Mouse (Mus musculus) neural tube, embryonic 15.5 days (tissue): Measurements from ENCODE around the gene Chrna1. TPM values are rescaled to one million over a fixed set of nuclear protein-coding genes. Genes with fewer than 3 reads are reported as not detected.
A peak's percentile ranks its signal among the peaks of the same experiment; 100 is the strongest.

Experiments
- ATAC-seq: fragments of 200-750 bp; cut with Nextera tagmentation; 2 replicates; pipeline ENCODE4 v1.8.0; 2017; ENCODE audit warnings: mild to moderate bottlenecking, moderate TSS enrichment, moderate library complexity; ENCODE audit not compliant: low FRiP score
- H3K27ac ChIP-seq: fragments of 300-500 bp; sonication (generic); replicated peaks from 2 replicates; pipeline ENCODE4 v1.5.1; 2015; ENCODE audit warnings: mild to moderate bottlenecking, inconsistent platforms
- H3K27me3 ChIP-seq: fragments of 300-500 bp; sonication (generic); replicated peaks from 2 replicates; pipeline ENCODE4 v1.6.1; 2015; ENCODE audit warnings: inconsistent platforms
- H3K36me3 ChIP-seq: fragments of 300-500 bp; sonication (generic); 2 replicates; pipeline ENCODE4 v1.6.1; 2015; ENCODE audit warnings: inconsistent platforms
- H3K4me1 ChIP-seq: fragments of 300-500 bp; sonication (generic); 2 replicates; pipeline ENCODE4 v1.6.1; 2015; ENCODE audit warnings: inconsistent platforms
- H3K4me2 ChIP-seq: fragments of 300-500 bp; sonication (generic); 2 replicates; pipeline ENCODE4 v1.6.1; 2015; ENCODE audit warnings: inconsistent platforms, mild to moderate bottlenecking, moderate library complexity
- H3K4me3 ChIP-seq: fragments of 300-500 bp; sonication (generic); replicated peaks from 2 replicates; pipeline ENCODE4 v1.5.1; 2015; ENCODE audit warnings: mild to moderate bottlenecking, inconsistent platforms
- H3K9ac ChIP-seq: fragments of 300-500 bp; sonication (generic); replicated peaks from 2 replicates; pipeline ENCODE4 v1.6.1; 2015; ENCODE audit warnings: mild to moderate bottlenecking, inconsistent platforms
- H3K9me3 ChIP-seq: fragments of 300-500 bp; sonication (generic); replicated peaks from 2 replicates; pipeline ENCODE4 v1.6.1; 2016; ENCODE audit warnings: inconsistent platforms
- WGBS: fragments of 180-500 bp; shearing (Covaris S2); methylation state at CpG from one replicate; pipeline ENCODE4 v1.1.7; 2015; ENCODE audit warnings: mixed read lengths; 5-methylcytosine and 5-hydroxymethylcytosine counted together
- polyA plus RNA-seq: library from polyadenylated mRNA; unstranded; fragments of >200 nt; fragmentation: Nextera tagmentation; extraction: Ambion mirVana; gene quantifications from 2 replicates; pipeline ENCODE4 v1.2.1, GENCODE M21; 2015

Chrna1 gene
- polyA plus RNA-seq, 1 experiment from 2014 or later, result 0.73 TPM

GRCm38 (mm10) chr2:73590106-73590505 is 10.0 kb upstream of the Chrna1 start:
- no peaks in the 10 kb centered on the region for H3K27me3 ChIP-seq
- H3K9ac ChIP-seq, result peak overlapping the region; percentile 26; the same call in 1 of the 2 replicates
- ATAC-seq, result no peak
- H3K4me1 ChIP-seq, result peaks cover 25% of the 10 kb centered on the region
- peak overlapping the region; percentile 19 for H3K4me3 ChIP-seq
- H3K9me3 ChIP-seq, result no peaks in the 10 kb centered on the region
- peak overlapping the region; percentile 52 for H3K4me2 ChIP-seq
- H3K36me3 ChIP-seq, result no peaks in the 10 kb centered on the region
- no peak overlapping the region for H3K27ac ChIP-seq
- 9% methylated on average over 12 of the region's 12 CpGs for WGBS

DNA sequence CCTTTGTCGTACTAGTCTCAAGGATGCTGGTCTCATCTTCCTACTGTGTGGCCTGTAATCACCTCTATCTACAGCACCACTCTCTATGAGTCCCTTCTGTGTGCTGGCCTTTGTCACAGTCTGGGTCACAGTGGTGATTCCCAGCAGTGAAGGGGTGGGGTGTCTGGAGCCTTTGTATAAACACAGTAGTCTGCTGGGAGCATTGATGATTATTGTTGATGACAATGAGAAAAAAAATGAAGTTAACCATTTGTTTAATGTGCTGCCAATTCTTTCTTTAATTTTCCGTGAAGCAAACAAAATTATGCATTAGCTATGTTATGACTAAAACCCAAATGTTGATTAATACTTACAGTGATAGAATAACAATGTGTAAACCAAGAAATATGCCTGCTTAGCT is 8.8 kb upstream of the Chrna1 start:
- Histone ChIP-seq H3K4me3 (no peak overlapping the region), H3K4me1 (peaks cover 29% of the 10 kb centered on the region), H3K36me3 (no peaks in the 10 kb centered on the region), H3K4me2 (no peak overlapping the region), H3K27me3 (no peaks in the 10 kb centered on the region), H3K27ac (no peak overlapping the region), H3K9me3 (no peaks in the 10 kb centered on the region), H3K9ac (no peak overlapping the region)
- WGBS, result 68% methylated on average over 2 of the region's 2 CpGs
- ATAC-seq, result no peak

DNA sequence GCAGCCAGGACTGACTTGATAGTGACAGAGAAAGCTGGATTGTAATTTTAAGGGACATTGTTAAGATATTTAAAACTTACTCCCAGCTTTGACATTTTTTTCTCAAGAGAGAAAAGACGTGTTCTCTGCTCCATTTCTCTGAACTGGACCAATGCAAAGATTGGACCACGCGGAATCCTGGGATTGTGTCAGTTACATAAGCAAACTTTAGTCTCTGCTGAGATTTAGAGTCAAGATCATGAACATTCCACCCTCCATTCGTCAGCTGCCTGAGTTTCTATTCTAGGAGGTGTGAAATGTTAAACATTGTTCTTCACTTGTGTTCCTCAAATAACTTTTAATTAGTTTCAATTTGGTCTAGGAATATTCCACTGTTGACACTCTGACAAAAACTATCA is 7.0 kb upstream of the Chrna1 start:
- no peak for ATAC-seq
- Histone ChIP-seq H3K27ac (no peak overlapping the region), H3K9me3 (no peaks in the 10 kb centered on the region), H3K36me3 (no peaks in the 10 kb centered on the region), H3K4me3 (no peak overlapping the region), H3K4me2 (no peak overlapping the region), H3K9ac (no peak overlapping the region), H3K27me3 (0 out of 2 replicates have a peak, but pooled peaks cover 4% of the 10 kb centered on the region), H3K4me1 (peaks cover 29% of the 10 kb centered on the region)
- WGBS, result 61% methylated on average over 4 of the region's 4 CpGs

DNA sequence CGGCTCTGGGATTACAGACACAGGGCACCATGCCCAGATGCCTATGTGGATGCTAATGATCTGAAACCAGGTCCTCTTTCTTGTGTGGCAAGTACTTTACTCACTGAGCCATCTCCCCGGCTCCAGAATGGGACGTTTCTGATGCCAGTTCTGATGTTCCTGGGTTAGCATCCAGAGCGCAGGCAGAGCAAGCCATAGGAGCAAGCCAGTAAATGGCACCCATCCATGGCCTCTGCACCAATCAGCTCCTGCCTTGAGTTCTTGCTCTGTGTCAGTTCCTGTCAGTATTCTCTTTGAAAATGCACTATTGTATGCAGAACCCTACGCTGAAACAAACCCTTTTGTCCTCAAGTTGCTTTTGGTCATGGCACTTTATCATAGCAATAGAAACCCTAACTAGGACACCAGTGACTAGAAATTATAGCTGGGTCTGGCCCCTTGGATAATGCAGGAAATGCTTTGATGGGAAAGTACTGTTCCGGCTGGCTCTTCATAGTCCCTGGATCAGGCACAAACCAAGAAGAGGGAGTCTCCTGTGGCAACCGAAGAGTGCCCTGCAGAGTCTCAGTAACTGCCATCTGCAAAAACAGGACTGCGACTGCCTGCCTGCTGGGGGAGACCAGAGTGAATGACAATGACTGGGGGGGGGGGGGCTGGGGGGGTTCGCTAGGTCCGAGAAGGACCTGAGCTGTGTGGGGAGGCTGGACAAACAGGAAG is 6.4 kb upstream of the Chrna1 start:
- Histone ChIP-seq H3K4me1 (peaks cover 29% of the 10 kb centered on the region), H3K9ac (no peak overlapping the region), H3K4me2 (no peak overlapping the region), H3K36me3 (no peaks in the 10 kb centered on the region), H3K9me3 (no peaks in the 10 kb centered on the region), H3K4me3 (no peak overlapping the region), H3K27ac (no peak overlapping the region), H3K27me3 (0 out of 2 replicates have a peak, but pooled peaks cover 4% of the 10 kb centered on the region)
- ATAC-seq, result no peak
- 42% methylated on average over 10 of the region's 10 CpGs for WGBS

DNA sequence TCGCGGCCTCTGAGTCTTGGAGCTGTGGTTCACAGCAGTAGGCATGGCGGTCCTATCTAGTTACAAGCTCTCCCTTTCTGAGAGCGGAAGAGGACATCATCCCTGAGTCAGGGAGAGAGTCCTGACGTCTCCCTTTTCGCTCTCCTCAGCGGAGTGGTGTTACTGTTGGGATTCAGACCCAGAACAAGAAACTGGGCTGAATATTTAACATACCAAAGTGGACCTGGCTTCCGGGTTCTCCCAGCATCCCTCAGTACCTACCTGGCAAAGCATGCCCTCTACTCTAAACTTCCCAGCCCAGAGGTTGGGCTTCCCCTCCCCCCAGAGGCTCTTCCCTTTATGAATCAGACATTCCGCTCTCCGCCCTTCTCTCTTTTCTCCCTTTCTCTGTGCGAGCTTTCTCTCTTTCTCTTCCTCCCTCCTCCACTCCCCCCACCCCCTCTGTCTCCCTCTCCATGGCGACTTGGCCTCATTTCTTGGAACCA is 5.3 kb upstream of the Chrna1 start:
- H3K4me2 ChIP-seq, result peak overlapping the region; percentile 61
- no peaks in the 10 kb centered on the region for H3K36me3 ChIP-seq
- no peaks in the 10 kb centered on the region for H3K9me3 ChIP-seq
- H3K9ac ChIP-seq, result peak overlapping the region; percentile 26; the same call in 1 of the 2 replicates
- 12% methylated on average over 12 of the region's 12 CpGs for WGBS
- peaks cover 23% of the 10 kb centered on the region for H3K4me1 ChIP-seq
- 0 out of 2 replicates have a peak, but pooled peaks cover 4% of the 10 kb centered on the region for H3K27me3 ChIP-seq
- peak; percentile 52; the same call in 1 of the 2 replicates for ATAC-seq
- peak overlapping the region; percentile 41 for H3K4me3 ChIP-seq
- H3K27ac ChIP-seq, result no peak overlapping the region

GRCm38 (mm10) chr2:73584645-73585346 is 4.7 kb upstream of the Chrna1 start:
- H3K9ac ChIP-seq, result peak overlapping the region; percentile 26
- H3K27ac ChIP-seq, result no peak overlapping the region
- no peaks in the 10 kb centered on the region for H3K9me3 ChIP-seq
- H3K4me3 ChIP-seq, result peak overlapping the region; percentile 41
- no peaks in the 10 kb centered on the region for H3K36me3 ChIP-seq
- ATAC-seq, result peak; percentile 88
- peak overlapping the region; percentile 61 for H3K4me2 ChIP-seq
- 2% methylated on average over 17 of the region's 18 CpGs for WGBS
- H3K27me3 ChIP-seq, result 0 out of 2 replicates have a peak, but pooled peaks cover 4% of the 10 kb centered on the region
- peaks cover 17% of the 10 kb centered on the region for H3K4me1 ChIP-seq

DNA sequence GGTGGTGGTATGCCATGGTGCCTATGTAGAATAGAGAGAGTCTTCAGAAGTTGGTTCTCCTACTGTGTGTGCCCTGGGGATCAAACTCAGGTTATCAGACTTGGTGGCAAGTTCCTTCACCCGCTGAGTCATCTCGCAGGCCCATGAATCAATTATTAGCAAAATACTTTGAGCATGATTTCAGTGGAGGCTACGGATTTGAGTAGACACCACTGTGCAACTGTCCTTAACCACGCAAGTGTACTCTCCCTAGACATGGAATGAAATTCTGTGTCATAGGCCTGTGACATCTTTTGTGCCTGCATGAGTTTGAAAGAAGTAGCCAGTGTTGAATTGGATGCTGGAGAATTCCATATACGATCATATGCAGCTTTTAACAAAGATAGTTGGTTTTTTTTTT is 582 bp upstream of the Chrna1 start:
- 0 out of 2 replicates have a peak, but pooled peaks cover 4% of the 10 kb centered on the region for H3K27me3 ChIP-seq
- peaks cover 11% of the 10 kb centered on the region for H3K4me1 ChIP-seq
- no peak overlapping the region for H3K4me2 ChIP-seq
- 94% methylated on average over 5 of the region's 5 CpGs for WGBS
- H3K27ac ChIP-seq, result no peak overlapping the region
- H3K36me3 ChIP-seq, result no peaks in the 10 kb centered on the region
- H3K9me3 ChIP-seq, result no peaks in the 10 kb centered on the region
- H3K9ac ChIP-seq, result no peak overlapping the region
- no peak for ATAC-seq
- no peak overlapping the region for H3K4me3 ChIP-seq

- Histone ChIP-seq H3K4me2 (no peak overlapping the region), H3K27ac (no peak overlapping the region), H3K9ac (no peak overlapping the region), H3K36me3 (no peaks in the 10 kb centered on the region), H3K9me3 (no peaks in the 10 kb centered on the region), H3K4me1 (no peaks in the 10 kb centered on the region; the same call in 1 of the 2 replicates), H3K27me3 (0 out of 2 replicates have a peak, but pooled peaks cover 4% of the 10 kb centered on the region), H3K4me3 (no peak overlapping the region)
- ATAC-seq, result no peak
- WGBS, result 70% methylated on average over 5 of the region's 5 CpGs
These were observed 970 bp downstream of the Chrna1 start for GRCm38 (mm10) chr2:73579168-73579567.

DNA sequence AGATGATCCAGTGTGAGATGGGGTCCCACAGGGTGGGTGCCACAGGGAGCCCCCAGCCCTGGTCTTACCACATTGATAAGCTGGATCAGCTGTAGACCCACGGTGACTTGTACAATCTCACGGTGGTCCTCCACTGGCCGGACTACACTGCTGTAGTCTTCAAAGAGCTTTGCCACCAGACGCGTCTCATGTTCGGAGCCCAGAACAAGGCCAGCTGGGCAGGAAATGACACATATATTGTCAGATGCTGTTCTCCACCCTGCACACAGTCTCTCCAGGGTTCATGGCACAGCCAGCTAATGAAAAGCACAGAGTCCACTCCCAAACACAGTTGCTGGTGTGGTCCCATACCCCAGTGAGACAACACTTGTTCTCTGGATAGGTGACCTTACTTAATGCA is 5.7 kb downstream of the Chrna1 start:
- no peaks in the 10 kb centered on the region for H3K9me3 ChIP-seq
- ATAC-seq, result no peak
- WGBS, result 85% methylated on average over 6 of the region's 6 CpGs
- peaks cover 5% of the 10 kb centered on the region for H3K4me1 ChIP-seq
- H3K9ac ChIP-seq, result no peak overlapping the region
- no peaks in the 10 kb centered on the region for H3K36me3 ChIP-seq
- no peak overlapping the region for H3K4me3 ChIP-seq
- no peak overlapping the region for H3K4me2 ChIP-seq
- H3K27ac ChIP-seq, result no peak overlapping the region
- no peaks in the 10 kb centered on the region for H3K27me3 ChIP-seq

- H3K27ac ChIP-seq, result peak overlapping the region; percentile 58; the same call in 1 of the 2 replicates
- WGBS, result 85% methylated on average over 4 of the region's 4 CpGs
These were observed 6.6 kb downstream of the Chrna1 start for GRCm38 (mm10) chr2:73573556-73573955.

DNA sequence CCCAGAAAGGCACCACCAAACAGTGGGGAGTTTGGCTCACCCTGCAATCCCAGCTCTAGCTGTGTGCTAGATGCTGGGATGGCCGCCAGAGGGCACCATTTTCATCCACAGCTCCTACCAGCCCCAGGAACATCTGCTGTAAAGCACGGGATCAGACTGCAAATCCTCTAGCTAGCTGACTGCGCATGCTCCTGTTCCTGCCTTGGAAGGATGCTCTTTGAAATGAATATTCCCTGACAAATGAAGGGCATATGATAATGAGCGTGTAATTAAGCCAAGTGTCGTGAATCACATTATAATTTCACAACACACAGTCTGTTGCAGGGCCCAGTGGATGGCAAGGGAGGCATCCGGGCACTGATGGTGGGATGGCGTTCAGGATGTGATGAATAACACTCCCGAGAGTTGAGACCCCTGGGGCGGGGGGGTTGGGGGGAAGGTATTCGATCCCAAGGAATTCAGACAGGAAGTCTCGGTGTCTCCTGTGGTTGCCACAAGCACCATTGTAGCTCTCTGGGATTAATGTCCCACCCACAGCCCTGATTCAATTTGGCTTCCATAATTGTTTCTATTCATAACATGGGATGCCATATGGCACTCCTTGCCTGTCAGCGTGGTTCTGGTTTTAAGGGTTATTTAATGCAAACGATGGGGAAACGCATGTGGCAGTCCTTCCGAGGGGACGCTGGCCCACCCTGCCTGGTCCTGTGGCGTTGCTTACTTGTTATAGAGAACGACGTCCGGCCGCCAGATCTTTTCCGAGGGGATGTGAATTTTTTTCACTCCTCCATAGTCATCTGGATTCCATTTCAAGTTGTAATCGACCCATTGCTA is 7.4 kb downstream of the Chrna1 start:
- Histone ChIP-seq H3K4me2 (peak overlapping the region; percentile 53), H3K4me3 (peak overlapping the region; percentile 30), H3K4me1 (peaks cover 5% of the 10 kb centered on the region), H3K9me3 (no peaks in the 10 kb centered on the region), H3K27ac (peak overlapping the region; percentile 58), H3K9ac (peak overlapping the region; percentile 11; the same call in 1 of the 2 replicates), H3K36me3 (no peaks in the 10 kb centered on the region), H3K27me3 (0 out of 2 replicates have a peak, but pooled peaks cover 2% of the 10 kb centered on the region)
- ATAC-seq, result peak; percentile 92
- 12% methylated on average over 23 of the region's 23 CpGs for WGBS

More at GRCm38 (mm10) chr2:73573556-73573955, 6.6 kb downstream of the Chrna1 start:
- H3K4me2 ChIP-seq, result peak overlapping the region; percentile 53
- no peaks in the 10 kb centered on the region for H3K27me3 ChIP-seq
- no peak for ATAC-seq
- H3K9me3 ChIP-seq, result no peaks in the 10 kb centered on the region
- peaks cover 5% of the 10 kb centered on the region for H3K4me1 ChIP-seq
- no peak overlapping the region for H3K4me3 ChIP-seq
- H3K36me3 ChIP-seq, result no peaks in the 10 kb centered on the region
- H3K9ac ChIP-seq, result no peak overlapping the region
